Mouse (Mus musculus) erythroblast, embryonic 14.5 days (primary cell): ENCODE data around the gene Hba-x. TPM values are rescaled to one million over a fixed set of nuclear protein-coding genes. Genes with fewer than 3 reads are reported as not detected.
A peak's percentile ranks its signal among the peaks of the same experiment; 100 is the strongest.
"Not testable (repeated sequence)": the region's sequence is repeated elsewhere in the genome, so short reads cannot be mapped to it uniquely, and the experiment has no call there.

Experiments
- H3K27me3 ChIP-seq: 2 replicates; pipeline ENCODE4 v1.6.1; 2012; ENCODE audit warnings: inconsistent platforms; ENCODE audit not compliant: control insufficient read depth
- H3K36me3 ChIP-seq: 2 replicates; pipeline ENCODE4 v1.6.1; 2012; ENCODE audit warnings: mild to moderate bottlenecking, inconsistent platforms; ENCODE audit not compliant: control insufficient read depth
- H3K4me1 ChIP-seq: 2 replicates; pipeline ENCODE4 v1.6.1; 2012; ENCODE audit warnings: inconsistent platforms; ENCODE audit not compliant: control insufficient read depth
- H3K4me3 ChIP-seq: replicated peaks from 2 replicates; pipeline ENCODE3; 2012; ENCODE audit warnings: moderate library complexity, mild to moderate bottlenecking, inconsistent platforms
- H3K9me3 ChIP-seq: 2 replicates; pipeline ENCODE4 v1.6.1; 2012; ENCODE audit warnings: low read length, inconsistent platforms, mixed read lengths; ENCODE audit not compliant: control insufficient read depth
- GATA1 ChIP-seq: IDR thresholded peaks from 2 replicates; pipeline ENCODE4 v1.6.1; 2012; ENCODE audit warnings: low read length, inconsistent platforms, mixed read lengths
- TAL1 ChIP-seq: IDR thresholded peaks from 3 replicates; pipeline ENCODE4 v1.6.1; 2012; ENCODE audit warnings: low read length, inconsistent platforms, mixed read lengths
- polyA plus RNA-seq: library from polyadenylated mRNA; stranded (reverse); fragments of >175 nt; gene quantifications from 2 replicates; pipeline ENCODE4 v1.2.3, GENCODE M21; 2012

Hba-x gene
- polyA plus RNA-seq, 1 experiment, result 188 TPM

DNA sequence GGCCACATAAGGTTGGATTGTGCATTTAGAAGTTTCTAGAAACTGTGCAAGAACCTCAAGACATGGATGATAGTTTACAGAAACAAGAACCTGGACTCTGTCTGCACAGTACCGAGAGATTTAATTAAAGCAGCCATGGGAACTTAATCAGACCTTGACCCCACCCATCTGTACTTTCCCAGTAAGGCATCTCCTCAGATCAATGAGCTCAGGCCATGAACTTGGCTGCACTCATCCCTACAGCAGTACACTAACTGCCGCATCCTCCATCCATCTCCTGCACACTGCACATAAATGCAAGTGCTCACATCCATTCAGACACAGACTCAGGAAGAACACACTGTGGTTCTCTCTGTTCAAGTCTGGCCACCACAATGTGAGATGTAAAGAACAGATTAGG, 4.4 kb downstream of the Hba-x start:
- peak overlapping the region; percentile 2 for H3K4me3 ChIP-seq
- H3K36me3 ChIP-seq, result peaks cover 32% of the 10 kb centered on the region
- peaks cover 71% of the 10 kb centered on the region for H3K4me1 ChIP-seq
- peaks cover 32% of the 10 kb centered on the region for H3K27me3 ChIP-seq
- no peaks in the 10 kb centered on the region; the same call in 1 of the 2 replicates for H3K9me3 ChIP-seq
- TF ChIP-seq TAL1 (no peak), GATA1 (no peak)

DNA sequence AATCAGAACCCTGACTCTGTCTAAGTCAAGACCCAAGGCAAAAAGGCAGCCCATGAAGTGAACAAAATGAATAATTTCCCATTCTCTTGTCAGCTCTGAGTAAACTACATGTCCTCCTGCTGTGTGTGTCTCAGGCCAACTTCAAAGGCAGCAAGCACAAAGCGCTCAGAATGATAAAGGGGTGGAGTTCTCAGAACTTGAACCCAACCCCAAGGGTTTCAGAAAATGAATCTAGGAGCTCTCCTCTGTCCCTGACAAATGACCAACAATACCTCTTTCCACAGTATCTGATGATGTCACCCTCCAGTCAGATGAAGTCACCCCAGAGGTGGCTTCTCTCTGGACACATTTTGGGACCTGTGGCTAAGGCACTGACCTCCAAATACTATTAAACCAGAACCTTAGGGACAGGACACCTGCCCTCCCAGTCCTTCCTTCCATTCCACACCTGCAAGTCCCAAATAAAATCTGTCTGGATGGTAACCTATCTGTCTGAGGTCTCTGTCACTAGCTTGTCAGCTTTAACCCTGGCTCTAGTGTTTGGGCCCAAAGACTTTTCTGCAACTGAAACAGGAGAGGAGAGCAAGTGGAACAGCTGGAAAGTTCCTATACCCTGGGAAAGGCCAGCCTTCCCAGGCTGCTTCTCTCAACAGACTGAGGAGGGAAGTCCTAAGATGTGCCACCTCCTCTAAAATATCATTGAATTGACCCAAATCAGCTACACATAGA, 5.4 kb downstream of the Hba-x start:
- Histone ChIP-seq H3K27me3 (peaks cover 28% of the 10 kb centered on the region), H3K36me3 (peaks cover 27% of the 10 kb centered on the region), H3K4me3 (peak overlapping the region; percentile 22), H3K4me1 (peaks cover 65% of the 10 kb centered on the region), H3K9me3 (no peaks in the 10 kb centered on the region; the same call in 1 of the 2 replicates)
- no peak for TF ChIP-seq GATA1
- TF ChIP-seq TAL1, result no peak

DNA sequence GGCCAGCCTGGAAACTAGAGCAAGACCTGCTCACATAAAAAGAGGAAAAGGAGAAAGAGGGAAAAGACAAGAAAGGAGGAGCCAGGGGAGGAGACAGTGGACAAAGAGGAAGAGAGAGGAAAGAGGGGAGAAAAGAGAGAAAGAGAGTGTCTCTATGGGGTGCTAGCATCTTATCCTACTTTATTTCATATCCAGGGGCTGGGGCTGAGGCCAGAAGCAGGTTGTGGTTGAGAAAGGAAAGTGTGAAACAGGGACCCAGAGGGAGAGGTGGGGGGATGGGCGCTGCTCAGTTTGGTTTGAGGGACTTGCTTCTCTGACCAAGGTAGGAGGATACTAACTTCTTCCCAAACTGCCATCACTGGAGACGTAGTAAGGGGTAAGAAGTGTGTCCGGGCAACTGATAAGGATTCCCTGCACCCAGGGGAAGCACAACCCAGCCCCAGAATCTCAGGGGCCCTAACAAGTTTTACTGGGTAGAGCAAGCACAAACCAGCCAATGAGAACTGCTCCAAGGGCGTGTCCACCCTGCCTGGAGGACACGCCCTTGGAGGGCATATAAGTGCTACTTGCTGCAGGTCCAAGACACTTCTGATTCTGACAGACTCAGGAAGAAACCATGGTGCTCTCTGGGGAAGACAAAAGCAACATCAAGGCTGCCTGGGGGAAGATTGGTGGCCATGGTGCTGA, 7.0 kb downstream of the Hba-x start, which contains the start of gene Hba-a1:
Hba-a1 (plus strand) TSS at position 421 of the 687 bp plus-strand sequence.
- Histone ChIP-seq H3K4me1 (peaks cover 66% of the 10 kb centered on the region), H3K36me3 (peaks cover 34% of the 10 kb centered on the region), H3K4me3 (peak within 1 kb of the TSS; percentile 67), H3K27me3 (peaks cover 12% of the 10 kb centered on the region)
- H3K9me3 ChIP-seq, result not testable (repeated sequence)

DNA sequence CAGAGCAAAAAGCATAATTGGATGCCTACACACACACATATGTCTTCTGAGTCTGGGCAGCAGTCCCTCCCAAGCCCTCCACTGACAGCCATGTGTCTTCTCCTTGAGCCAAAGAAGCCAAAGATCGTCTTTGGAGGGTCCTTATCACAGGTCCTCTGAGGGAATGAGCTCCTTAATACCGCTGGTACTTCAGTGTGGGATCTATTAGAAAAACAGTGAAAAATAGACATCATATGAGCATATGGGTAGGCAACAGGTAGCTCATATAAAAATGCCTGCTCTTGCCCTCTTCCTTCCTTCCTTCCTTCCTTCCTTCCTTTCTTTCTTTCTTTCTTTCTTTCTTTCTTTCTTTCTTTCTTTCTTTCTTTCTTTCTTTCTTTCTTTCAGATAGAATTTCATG, 8.4 kb downstream of the Hba-x start:
- H3K4me1 ChIP-seq, result peaks cover 66% of the 10 kb centered on the region
- H3K9me3 ChIP-seq, H3K27me3 ChIP-seq: not testable (repeated sequence)
- H3K36me3 ChIP-seq, result peaks cover 42% of the 10 kb centered on the region
- H3K4me3 ChIP-seq, result peak overlapping the region; percentile 67

DNA sequence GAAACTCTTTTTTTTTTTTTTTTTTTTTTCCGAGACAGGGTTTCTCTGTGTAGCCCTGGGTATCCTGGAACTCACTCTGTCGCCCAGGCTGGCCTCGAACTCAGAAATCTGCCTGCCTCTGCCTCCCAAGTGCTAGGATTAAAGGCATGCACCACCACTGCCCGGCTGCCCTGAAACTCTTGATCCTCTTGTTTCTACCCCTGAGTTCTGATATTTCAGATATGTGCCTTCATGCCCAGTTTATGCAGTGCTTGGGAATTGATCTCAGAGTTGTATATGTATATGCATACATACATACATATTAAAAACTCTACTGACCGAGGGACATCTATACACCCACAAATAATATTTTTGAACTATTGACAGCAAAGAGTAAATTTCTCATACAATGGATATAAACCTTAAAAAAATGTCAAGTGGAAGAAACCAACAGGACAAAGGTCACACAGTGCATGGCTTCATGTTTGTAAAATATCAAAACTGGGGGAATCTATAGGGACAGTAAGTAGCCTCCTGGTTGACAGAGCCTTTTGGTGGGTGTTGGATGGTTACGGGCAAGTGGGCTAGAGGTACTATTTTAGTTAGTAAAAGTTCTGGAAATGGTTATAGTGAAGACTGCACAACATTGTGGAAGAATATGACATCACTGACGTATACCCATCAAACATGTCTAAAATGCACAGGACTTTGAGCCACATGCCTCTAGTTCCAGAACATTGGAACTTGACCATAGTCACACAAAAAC, 9.0 kb downstream of the Hba-x start:
- peak overlapping the region; percentile 67 for H3K4me3 ChIP-seq

DNA sequence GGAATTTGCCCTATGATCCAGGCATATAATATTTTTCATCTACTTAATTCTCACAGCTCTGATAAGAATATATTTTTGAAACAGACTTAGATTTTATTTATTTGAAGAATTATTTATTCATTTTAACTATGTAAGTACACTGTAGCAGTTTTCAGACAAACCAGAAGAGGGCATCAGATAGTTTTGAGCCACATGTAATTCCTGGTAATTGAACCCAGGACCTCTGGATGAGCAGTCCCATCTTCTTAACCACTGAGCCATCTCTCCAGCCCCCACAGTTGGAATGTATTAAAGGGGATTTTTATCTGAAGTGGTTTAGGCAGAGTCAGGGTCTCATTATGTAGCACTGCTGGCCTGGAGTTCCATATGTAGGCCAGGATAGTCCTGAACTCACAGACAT, 9.7 kb downstream of the Hba-x start:
- H3K4me1 ChIP-seq, result peaks cover 65% of the 10 kb centered on the region
- not testable (repeated sequence) for H3K27me3 ChIP-seq, H3K9me3 ChIP-seq
- H3K4me3 ChIP-seq, result peak overlapping the region; percentile 67
- H3K36me3 ChIP-seq, result peaks cover 54% of the 10 kb centered on the region

More for the DNA sequence above, 9.0 kb downstream of the Hba-x start:
- H3K4me1 ChIP-seq, result peaks cover 66% of the 10 kb centered on the region
- TF ChIP-seq GATA1, result no peak
- TF ChIP-seq TAL1, result no peak
- H3K9me3 ChIP-seq, result no peaks in the 10 kb centered on the region
- H3K27me3 ChIP-seq, result no peaks in the 10 kb centered on the region; the same call in 1 of the 2 replicates
- peaks cover 48% of the 10 kb centered on the region for H3K36me3 ChIP-seq

DNA sequence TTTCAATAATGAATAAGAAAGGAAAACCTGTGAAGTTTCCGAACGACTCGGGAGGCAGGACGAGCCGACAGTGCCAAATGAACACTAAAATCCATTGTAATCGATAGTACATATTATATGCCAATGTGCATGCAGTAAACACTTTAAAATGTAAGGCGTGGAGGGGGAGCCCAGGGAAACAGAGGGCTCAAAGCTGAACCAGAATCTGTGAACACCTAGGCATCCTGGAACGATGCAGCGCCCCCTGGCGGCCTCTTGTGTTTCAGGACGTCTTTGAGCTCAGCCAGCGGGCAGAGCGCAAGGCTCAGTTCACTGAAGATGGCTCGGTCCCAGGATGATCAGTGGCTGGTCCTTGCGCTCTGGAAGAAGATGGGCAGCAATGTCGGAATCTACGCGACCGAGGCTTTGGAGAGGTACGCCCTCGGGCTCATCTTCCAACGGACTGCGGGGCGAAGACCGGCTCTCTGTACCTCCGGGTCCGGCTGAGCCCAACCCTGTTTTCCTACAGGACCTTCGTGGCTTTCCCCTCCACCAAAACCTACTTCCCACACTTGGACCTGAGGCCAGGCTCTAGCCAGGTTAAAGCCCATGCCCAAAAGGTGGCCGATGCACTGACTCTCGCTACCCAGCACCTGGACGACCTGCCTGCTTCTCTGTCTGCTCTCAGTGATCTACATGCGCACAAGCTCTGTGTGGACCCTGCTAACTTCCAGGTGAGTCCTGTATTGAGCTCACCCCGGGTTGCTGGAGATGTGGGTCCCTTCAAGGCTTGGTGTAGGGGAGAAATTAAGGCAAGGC, 10.7 kb downstream of the Hba-x start, which contains the start of gene Hbq1b:
Hbq1b (plus strand) TSS at position 271 of the 798 bp plus-strand sequence.
- peak within 1 kb of the TSS; percentile 70 for H3K4me3 ChIP-seq
- not testable (repeated sequence) for H3K9me3 ChIP-seq, H3K27me3 ChIP-seq
- H3K4me1 ChIP-seq, result peaks cover 65% of the 10 kb centered on the region
- H3K36me3 ChIP-seq, result peaks cover 64% of the 10 kb centered on the region

DNA sequence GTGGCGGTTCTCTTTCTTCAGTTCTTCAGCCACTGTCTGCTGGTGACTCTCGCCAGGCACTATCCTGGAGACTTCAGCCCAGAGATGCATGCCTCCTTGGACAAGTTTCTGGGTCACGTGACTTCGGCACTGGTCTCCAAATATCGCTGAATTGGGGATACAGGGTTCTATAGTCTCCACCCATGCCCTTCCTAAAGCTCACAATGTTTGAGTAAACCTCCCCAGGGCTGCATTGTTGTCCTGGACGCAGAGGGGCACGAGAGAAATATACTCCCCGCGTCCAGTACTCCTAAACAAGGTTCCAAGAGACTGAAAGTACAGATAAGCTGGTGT, 11.3 kb downstream of the Hba-x start:
- Histone ChIP-seq H3K36me3 (peaks cover 70% of the 10 kb centered on the region), H3K4me1 (peaks cover 65% of the 10 kb centered on the region), H3K4me3 (peak overlapping the region; percentile 70), H3K9me3 (no peaks in the 10 kb centered on the region), H3K27me3 (no peaks in the 10 kb centered on the region; the same call in 1 of the 2 replicates)
- no peak for TF ChIP-seq GATA1

DNA sequence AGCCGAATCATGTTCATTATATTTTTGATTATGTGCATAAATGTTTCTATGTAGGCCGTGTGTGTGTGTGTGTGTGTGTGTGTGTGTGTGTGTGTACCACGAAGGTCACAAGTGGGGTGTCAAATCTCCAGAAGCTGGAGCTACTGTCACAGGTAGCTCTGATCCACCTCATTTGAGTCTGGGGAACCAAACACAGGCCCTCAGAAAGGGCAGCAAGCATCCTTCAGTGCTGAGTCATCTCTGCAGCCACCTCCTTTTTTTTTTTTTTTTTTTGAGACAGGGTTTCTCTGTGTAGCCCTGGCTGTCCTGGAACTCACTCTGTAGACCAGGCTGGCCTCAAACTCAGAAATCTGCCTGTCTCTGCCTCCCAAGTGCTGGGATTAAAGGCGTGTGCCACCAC, 16.6 kb downstream of the Hba-x start:
- H3K4me1 ChIP-seq, result peaks cover 70% of the 10 kb centered on the region
- not testable (repeated sequence) for H3K9me3 ChIP-seq, H3K27me3 ChIP-seq
- peaks cover 72% of the 10 kb centered on the region for H3K36me3 ChIP-seq
- H3K4me3 ChIP-seq, result peak overlapping the region; percentile 32

DNA sequence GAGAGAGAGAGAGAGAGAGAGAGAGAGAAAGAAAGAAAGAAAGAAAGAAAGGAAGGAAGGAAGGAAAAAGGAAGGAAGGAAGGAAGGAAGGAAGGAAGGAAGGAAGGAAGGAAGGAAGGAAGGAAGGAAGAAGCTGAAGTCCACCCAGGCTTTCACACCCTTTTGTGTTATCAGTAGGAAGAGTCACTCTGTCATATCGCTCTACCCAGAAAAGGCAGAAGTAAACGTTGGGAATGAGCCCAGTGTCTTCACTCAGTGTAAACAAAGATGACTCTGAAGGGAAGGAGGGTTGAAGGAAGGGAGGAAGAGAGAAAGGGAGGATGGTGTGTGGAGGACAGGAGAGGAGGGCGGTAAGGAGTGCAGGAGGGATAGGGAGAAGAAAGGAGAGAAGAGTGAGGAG, 17.3 kb downstream of the Hba-x start:
- H3K4me1 ChIP-seq, result peaks cover 65% of the 10 kb centered on the region
- peak overlapping the region; percentile 58 for H3K4me3 ChIP-seq
- H3K9me3 ChIP-seq, H3K27me3 ChIP-seq: not testable (repeated sequence)
- H3K36me3 ChIP-seq, result peaks cover 73% of the 10 kb centered on the region

DNA sequence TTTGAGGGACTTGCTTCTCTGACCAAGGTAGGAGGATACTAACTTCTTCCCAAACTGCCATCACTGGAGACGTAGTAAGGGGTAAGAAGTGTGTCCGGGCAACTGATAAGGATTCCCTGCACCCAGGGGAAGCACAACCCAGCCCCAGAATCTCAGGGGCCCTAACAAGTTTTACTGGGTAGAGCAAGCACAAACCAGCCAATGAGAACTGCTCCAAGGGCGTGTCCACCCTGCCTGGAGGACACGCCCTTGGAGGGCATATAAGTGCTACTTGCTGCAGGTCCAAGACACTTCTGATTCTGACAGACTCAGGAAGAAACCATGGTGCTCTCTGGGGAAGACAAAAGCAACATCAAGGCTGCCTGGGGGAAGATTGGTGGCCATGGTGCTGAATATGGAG, 20.0 kb downstream of the Hba-x start, which contains the start of gene Hba-a2:
Hba-a2 (plus strand) TSS at position 287 of the 400 bp plus-strand sequence.
- not testable (repeated sequence) for H3K27me3 ChIP-seq, H3K9me3 ChIP-seq
- Histone ChIP-seq H3K36me3 (peaks cover 55% of the 10 kb centered on the region), H3K4me3 (peak within 1 kb of the TSS; percentile 65), H3K4me1 (peaks cover 52% of the 10 kb centered on the region)

DNA sequence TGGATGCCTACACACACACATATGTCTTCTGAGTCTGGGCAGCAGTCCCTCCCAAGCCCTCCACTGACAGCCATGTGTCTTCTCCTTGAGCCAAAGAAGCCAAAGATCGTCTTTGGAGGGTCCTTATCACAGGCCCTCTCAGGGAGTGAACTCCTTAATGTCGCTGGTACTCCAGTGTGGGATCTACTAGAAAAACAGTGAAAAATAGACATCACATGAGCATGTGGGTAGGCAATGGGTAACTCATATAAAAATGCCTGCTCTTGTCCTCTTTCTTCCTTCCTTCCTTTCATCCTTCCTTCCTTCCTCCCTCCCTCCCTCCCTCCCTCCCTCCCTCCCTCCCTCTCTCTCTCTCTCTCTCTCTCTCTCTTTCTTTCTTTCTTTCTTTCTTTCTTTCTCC, 21.2 kb downstream of the Hba-x start:
- H3K36me3 ChIP-seq, result peaks cover 55% of the 10 kb centered on the region
- H3K4me1 ChIP-seq, result peaks cover 51% of the 10 kb centered on the region
- peak overlapping the region; percentile 65 for H3K4me3 ChIP-seq
- peaks cover 11% of the 10 kb centered on the region for H3K27me3 ChIP-seq
- H3K9me3 ChIP-seq, result not testable (repeated sequence)
